Mouse (Mus musculus) stomach, postnatal 0 days (tissue): ENCODE results near the gene Ccdc188. TPM values are rescaled to one million over a fixed set of nuclear protein-coding genes. Genes with fewer than 3 reads are reported as not detected.

Experiments
- ATAC-seq: fragments of 200-750 bp; cut with Nextera tagmentation; 2 replicates; pipeline ENCODE4 v1.8.0; 2017; ENCODE audit not compliant: low FRiP score, low TSS enrichment
- DNase-seq: peaks from one replicate; pipeline ENCODE4 v3.0.0-alpha.2; 2016; ENCODE audit warnings: low spot score
- H3K27ac ChIP-seq: fragments of 300-500 bp; sonication (generic); replicated peaks from 2 replicates; pipeline ENCODE4 v1.5.1; 2014; ENCODE audit warnings: mild to moderate bottlenecking, control low read depth
- H3K27me3 ChIP-seq: fragments of 300-500 bp; sonication (generic); 2 replicates; pipeline ENCODE4 v1.6.1; 2014; ENCODE audit warnings: low read length; ENCODE audit not compliant: control insufficient read depth, insufficient read depth
- H3K36me3 ChIP-seq: fragments of 300-500 bp; sonication (generic); 2 replicates; pipeline ENCODE4 v1.6.1; 2014; ENCODE audit warnings: low read length, mixed read lengths; ENCODE audit not compliant: control insufficient read depth, insufficient read depth
- H3K4me1 ChIP-seq: fragments of 300-500 bp; sonication (generic); replicated peaks from 2 replicates; pipeline ENCODE4 v1.6.1; 2014; ENCODE audit warnings: antibody characterized with exemption; ENCODE audit not compliant: control insufficient read depth, insufficient read depth
- H3K4me2 ChIP-seq: fragments of 300-500 bp; sonication (generic); replicated peaks from 2 replicates; pipeline ENCODE4 v1.6.1; 2014; ENCODE audit warnings: low read depth, mild to moderate bottlenecking, control low read depth, moderate library complexity
- H3K4me3 ChIP-seq: fragments of 300-500 bp; sonication (generic); 2 replicates; pipeline ENCODE4 v1.5.1; 2014; ENCODE audit warnings: low read depth, low read length, control low read depth
- H3K9ac ChIP-seq: fragments of 300-500 bp; sonication (generic); 2 replicates; pipeline ENCODE4 v1.6.1; 2014; ENCODE audit warnings: mild to moderate bottlenecking, low read length, control low read depth, mixed read lengths
- H3K9me3 ChIP-seq: fragments of 300-500 bp; sonication (generic); 2 replicates; pipeline ENCODE4 v1.6.1; 2016; ENCODE audit warnings: low read length; ENCODE audit not compliant: control insufficient read depth
- CTCF ChIP-seq: IDR thresholded peaks from 2 replicates; pipeline ENCODE4 v1.5.1; 2016; ENCODE audit warnings: antibody characterized with exemption, low read depth, mild to moderate bottlenecking, moderate library complexity
- EP300 ChIP-seq: optimal IDR thresholded peaks from 2 replicates; pipeline ENCODE3; 2016; ENCODE audit warnings: antibody characterized with exemption
- WGBS: fragments of 180-500 bp; shearing (Covaris S2); extraction: QIAGEN DNeasy Blood & Tissue Kit; methylation state at CpG from one replicate; pipeline ENCODE4 v1.1.7; 2014; 5-methylcytosine and 5-hydroxymethylcytosine counted together
- polyA plus RNA-seq: library from polyadenylated mRNA; unstranded; fragments of >200 nt; fragmentation: Nextera tagmentation; extraction: Ambion mirVana; gene quantifications from 2 replicates; pipeline ENCODE4 v1.2.1, GENCODE M21; 2015

The Ccdc188 gene
- polyA plus RNA-seq = not detected in 2 replicates

DNA sequence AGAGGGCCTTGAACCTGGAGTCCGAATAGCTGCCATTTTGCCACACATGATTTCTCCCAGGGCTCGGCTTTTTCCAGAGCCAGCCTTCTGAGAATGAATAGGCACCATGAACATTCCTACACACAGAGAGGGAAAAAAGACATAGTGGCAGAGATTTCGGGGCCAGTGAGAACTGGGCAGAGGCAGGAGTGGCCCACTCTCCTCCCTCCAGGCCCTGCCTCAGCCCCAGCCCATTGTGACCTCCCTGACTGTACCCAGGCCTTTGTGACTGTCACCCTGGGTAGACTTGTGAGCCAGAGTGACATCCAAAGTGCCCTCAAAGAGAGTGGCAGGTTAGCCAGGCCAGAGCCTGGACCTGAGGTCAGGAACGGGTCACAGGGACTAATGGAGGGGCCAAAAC is at the start of gene Ccdc188:
Gene Ccdc188 (plus strand): TSS at position 301 of the 400 bp plus-strand sequence.
- ATAC-seq (no peak), DNase-seq (no peak)
- no peak within 1 kb of the TSS for H3K9ac ChIP-seq
- H3K9me3 ChIP-seq = no peaks in the 10 kb centered on the region
- 0 out of 2 replicates have a peak, but pooled peaks cover 2% of the 10 kb centered on the region for H3K4me1 ChIP-seq
- H3K36me3 ChIP-seq = no peaks in the 10 kb centered on the region
- TF ChIP-seq CTCF (no peak), EP300 (no peak)
- no peak within 1 kb of the TSS for H3K4me2 ChIP-seq
- H3K4me3 ChIP-seq = no peak within 1 kb of the TSS
- H3K27me3 ChIP-seq = no peaks in the 10 kb centered on the region
- H3K27ac ChIP-seq = no peak within 1 kb of the TSS
- WGBS = 88% methylated on average over 4 of the region's 4 CpGs

DNA sequence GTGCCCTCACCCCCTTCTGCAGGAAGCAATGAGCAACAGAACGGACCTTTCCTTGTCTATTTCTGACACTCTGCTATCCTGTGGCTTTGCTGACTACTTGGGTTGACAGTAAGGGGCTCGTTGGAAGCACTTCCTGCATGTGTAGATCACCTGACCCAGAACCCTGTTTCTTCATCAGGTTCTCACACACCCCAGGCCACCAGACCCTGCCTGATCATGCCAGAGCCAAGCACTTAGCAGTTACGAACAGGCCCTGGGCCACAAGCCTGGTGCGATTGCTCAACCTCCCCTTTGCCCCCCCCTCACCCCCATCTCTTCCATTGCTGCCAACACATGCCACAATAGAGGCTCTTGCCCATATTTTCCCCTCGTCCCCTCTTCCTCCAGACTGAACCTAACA is 48.5 kb upstream of the Ccdc188 start:
- H3K4me3 ChIP-seq = no peak overlapping the region
- 73% methylated on average over 5 of the region's 5 CpGs for WGBS

GRCm38 (mm10) chr16:18169776-18170175 is 47.9 kb upstream of the Ccdc188 start:
- Histone ChIP-seq H3K9ac (no peak overlapping the region), H3K9me3 (no peaks in the 10 kb centered on the region), H3K4me1 (no peaks in the 10 kb centered on the region), H3K27me3 (no peaks in the 10 kb centered on the region), H3K4me3 (no peak overlapping the region), H3K27ac (no peak overlapping the region), H3K4me2 (no peak overlapping the region), H3K36me3 (no peaks in the 10 kb centered on the region)
- 98% methylated on average over 3 of the region's 3 CpGs for WGBS
- TF ChIP-seq EP300 (no peak), CTCF (no peak)
- no peak for ATAC-seq
- DNase-seq = no peak

More for the DNA sequence above, 48.5 kb upstream of the Ccdc188 start:
- DNase-seq (no peak), ATAC-seq (no peak)
- no peak for TF ChIP-seq EP300
- no peak for TF ChIP-seq CTCF
- Histone ChIP-seq H3K36me3 (no peaks in the 10 kb centered on the region), H3K27ac (no peak overlapping the region), H3K4me2 (no peak overlapping the region), H3K27me3 (no peaks in the 10 kb centered on the region), H3K4me1 (no peaks in the 10 kb centered on the region), H3K9me3 (no peaks in the 10 kb centered on the region), H3K9ac (no peak overlapping the region)

DNA sequence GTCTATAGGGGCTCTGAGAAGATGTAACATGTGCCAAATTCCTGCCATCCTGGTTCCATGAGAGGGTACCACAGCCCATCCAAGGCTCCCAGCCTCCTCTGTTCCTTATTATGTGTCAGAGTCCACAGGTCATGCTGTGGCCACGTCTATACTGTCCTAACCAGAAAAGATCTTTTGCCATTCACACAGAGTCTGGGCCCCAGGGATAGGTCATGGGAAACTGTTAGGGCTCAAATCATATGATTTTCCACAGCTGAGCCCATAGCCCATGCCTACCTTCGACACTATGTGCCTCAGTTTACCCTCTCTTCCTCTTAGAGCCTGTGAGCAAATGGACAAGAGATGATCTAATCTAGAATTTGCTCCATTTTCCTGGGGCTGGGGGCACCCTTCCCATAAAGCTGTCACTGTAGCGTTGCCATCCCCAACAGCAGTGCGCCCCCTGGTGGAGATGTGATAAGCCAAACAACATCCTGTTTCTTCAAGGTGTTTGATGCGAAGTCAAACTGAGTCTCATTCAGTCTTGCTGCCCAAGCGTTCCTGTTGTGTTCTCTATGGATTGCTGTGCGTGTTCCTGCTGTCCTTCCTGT is 45.3 kb upstream of the Ccdc188 start:
- Histone ChIP-seq H3K4me1 (0 out of 2 replicates have a peak, but pooled peaks cover 2% of the 10 kb centered on the region), H3K4me3 (no peak overlapping the region), H3K27me3 (no peaks in the 10 kb centered on the region), H3K36me3 (no peaks in the 10 kb centered on the region), H3K4me2 (no peak overlapping the region), H3K9me3 (no peaks in the 10 kb centered on the region), H3K27ac (no peak overlapping the region), H3K9ac (no peak overlapping the region)
- ATAC-seq (peak; percentile 18), DNase-seq (peak; percentile 76)
- TF ChIP-seq EP300 (no peak), CTCF (peak; percentile 98)
- WGBS = 15% methylated on average over 7 of the region's 7 CpGs

GRCm38 (mm10) chr16:18173231-18173630 is 44.4 kb upstream of the Ccdc188 start:
- Histone ChIP-seq H3K9ac (no peak overlapping the region), H3K9me3 (no peaks in the 10 kb centered on the region), H3K4me1 (0 out of 2 replicates have a peak, but pooled peaks cover 2% of the 10 kb centered on the region), H3K4me2 (no peak overlapping the region), H3K36me3 (no peaks in the 10 kb centered on the region), H3K4me3 (no peak overlapping the region), H3K27ac (no peak overlapping the region), H3K27me3 (no peaks in the 10 kb centered on the region)
- WGBS = 76% methylated on average over 9 of the region's 9 CpGs
- ATAC-seq = no peak
- DNase-seq = no peak
- TF ChIP-seq CTCF = no peak

- Histone ChIP-seq H3K9ac (no peak overlapping the region), H3K36me3 (no peaks in the 10 kb centered on the region), H3K27ac (no peak overlapping the region), H3K4me1 (0 out of 2 replicates have a peak, but pooled peaks cover 2% of the 10 kb centered on the region), H3K4me3 (no peak overlapping the region), H3K9me3 (no peaks in the 10 kb centered on the region), H3K4me2 (no peak overlapping the region), H3K27me3 (no peaks in the 10 kb centered on the region)
- no peak for DNase-seq
- no peak for TF ChIP-seq EP300
- no peak for TF ChIP-seq CTCF
- ATAC-seq = no peak
- WGBS = 61% methylated on average over 11 of the region's 11 CpGs
Observed at GRCm38 (mm10) chr16:18173788-18174187, 43.9 kb upstream of the Ccdc188 start.
